Mouse (Mus musculus) neutrophil, adult 83 days (primary cell): Measurements from ENCODE around the gene Lipi. TPM values are rescaled to one million over a fixed set of nuclear protein-coding genes. Genes with fewer than 3 reads are reported as not detected.

Source experiments
- total RNA-seq, 2 experiments: library from RNA; stranded (reverse); gene quantifications; one replicate each; pipeline ENCODE4 v1.2.4; 2023

Lipi gene
- not detected for total RNA-seq

DNA sequence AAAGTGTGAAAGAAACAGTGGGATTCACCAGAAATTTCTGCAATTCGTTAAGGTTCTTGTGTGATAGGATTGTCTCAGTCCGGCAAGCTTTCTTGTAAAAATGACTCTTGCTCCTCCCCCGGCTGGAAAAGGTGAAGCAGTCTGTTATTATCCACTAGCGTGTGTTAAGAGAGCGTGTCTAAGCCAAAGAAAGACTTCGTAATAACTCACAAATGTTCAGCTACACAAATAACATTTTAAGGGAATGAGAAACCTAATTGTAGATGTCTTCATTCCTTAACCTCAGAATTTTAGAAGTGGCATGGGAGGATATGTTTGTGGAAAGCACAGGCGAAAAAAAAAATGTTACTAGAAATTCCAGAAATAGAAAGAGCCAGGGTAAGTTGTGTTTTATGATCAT is at the start of gene Lipi:
TSS of gene Lipi (minus strand) at position 101 of the 400 bp plus-strand sequence.

DNA sequence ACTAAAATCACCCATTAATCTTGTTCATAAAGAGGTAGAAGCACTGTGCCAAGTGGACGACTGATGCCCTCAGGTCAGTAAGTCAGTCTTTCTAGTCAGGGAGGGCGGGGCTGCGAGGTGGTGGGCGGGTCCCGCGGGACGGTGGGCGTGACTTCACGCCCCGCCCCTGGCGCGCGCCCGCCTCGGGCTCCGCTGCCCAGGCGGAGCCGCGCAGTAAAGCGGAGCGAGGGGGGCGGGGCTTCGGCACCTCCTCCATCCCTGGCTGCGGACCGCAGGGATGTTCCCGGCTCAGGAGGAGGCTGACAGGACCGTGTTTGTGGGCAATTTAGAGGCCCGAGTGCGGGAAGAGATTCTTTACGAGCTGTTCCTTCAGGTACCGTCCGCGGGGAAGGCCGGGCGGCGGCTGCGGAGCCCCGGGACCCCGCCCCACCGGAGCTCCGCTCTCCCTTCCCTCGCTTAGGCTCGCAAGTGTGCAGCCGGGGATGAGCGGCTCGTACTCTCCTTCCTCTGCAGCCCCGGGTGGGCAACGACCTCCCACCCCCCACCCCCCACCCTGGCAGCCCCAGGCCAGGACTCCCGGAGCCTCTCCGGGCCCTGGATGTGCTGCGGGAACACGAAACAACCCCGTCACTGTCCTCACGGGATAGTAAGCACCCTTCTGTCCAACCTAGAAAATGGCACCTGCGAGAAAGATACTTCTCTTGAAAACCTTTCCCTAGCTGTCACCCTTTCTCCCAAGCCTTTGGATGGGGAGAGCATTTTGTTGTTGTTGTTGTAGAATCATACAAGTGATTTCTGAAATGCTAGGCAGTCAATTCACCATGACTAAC is 7.0 kb upstream of the Lipi start, which contains the start of gene Rbm11:
TSS of gene Rbm11 (plus strand) at position 174 of the 830 bp plus-strand sequence.

Other genes starting within 250 kb of the Lipi start
- gene Rbm11, start 6.8 kb upstream of the Lipi start, total RNA-seq = under 1 TPM in 1 of 2 experiments, not detected in 1; 0.48 TPM
- 10 to 100 TPM; 22.0 to 24.5 TPM for gene Hspa13, start 181.0 kb upstream of the Lipi start, total RNA-seq